In the genomic region with DNA sequence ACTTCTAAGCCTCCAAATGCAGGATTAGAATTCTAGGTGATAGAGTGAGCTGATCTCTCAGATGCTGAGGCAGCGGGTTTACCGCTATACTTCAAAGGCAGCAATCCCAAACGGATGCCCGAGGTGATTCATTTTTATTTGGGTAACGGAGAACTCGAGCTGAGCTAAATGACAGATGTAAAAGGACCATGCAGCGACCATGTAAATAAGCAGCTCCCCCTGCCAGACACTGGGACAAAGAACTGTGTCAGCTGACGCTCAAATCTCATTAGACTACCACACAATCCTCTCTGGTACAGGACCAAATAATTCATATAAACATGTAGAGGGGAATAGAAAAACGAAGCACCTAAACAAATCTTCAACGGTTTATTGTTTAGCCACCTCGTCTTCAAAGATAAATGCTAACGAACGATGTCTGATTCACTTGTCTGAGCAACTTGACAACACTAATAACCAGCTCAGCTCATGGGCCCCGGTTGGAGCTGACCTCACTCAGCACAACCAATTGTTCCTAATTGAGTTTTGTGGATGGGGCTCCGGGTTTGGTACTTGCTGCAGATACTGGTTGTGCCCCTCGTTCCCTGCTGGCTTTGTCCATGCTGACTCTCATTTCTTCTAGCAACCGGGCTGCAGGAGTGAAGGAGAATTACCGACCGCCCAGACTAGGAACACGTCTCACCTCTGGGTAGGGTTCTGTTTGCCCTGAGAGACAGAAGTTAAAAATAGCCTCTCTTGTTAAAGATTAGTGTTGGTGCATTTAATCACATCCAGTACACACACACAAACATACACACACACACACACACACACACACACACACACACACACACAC, we compare ENCODE assay signal across 10 mouse cellular contexts.
DNase-seq lines count a peak whose midpoint lies in the region; ATAC-seq and TF ChIP-seq lines count a peak whose summit lies in the region.
"Had no signal": no experiment of that assay in that cellular context is flagged by ENCODE, and none has a peak within 500 bp of the region (broad histone marks: within the 10 kb centered on the region; RNA-seq: fewer than 3 reads in every experiment).

No protein-coding gene starts in this region.

- H3K4me1 ChIP-seq in heart, embryonic 12.5 days (replicated peaks) = peaks cover 5% of the 10 kb centered on the region; the same call in 1 of the 2 replicates
- no peaks in the 10 kb centered on the region for H3K4me1 ChIP-seq in heart, adult 2 months (ENCODE audit: control insufficient read depth, insufficient read depth, low read length)
- H3K4me1 ChIP-seq in embryonic facial prominence, embryonic 10.5 days = peaks cover 15% of the 10 kb centered on the region
- H3K4me1 ChIP-seq in hindbrain, embryonic 12.5 days = peaks cover 11% of the 10 kb centered on the region; the same call in 1 of the 2 replicates
- H3K4me1 ChIP-seq in midbrain, postnatal 0 days (ENCODE audit: insufficient read depth, low read length) = no peaks in the 10 kb centered on the region
- H3K4me1 ChIP-seq: stomach, embryonic 15.5 days had no signal

- H3K9me3 ChIP-seq in heart, embryonic 12.5 days (replicated peaks) = peaks cover 6% of the 10 kb centered on the region; the same call in 1 of the 2 replicates
- no peaks in the 10 kb centered on the region for H3K9me3 ChIP-seq in embryonic facial prominence, embryonic 10.5 days
- H3K9me3 ChIP-seq in hindbrain, embryonic 12.5 days (replicated peaks) = no peaks in the 10 kb centered on the region
- H3K9me3 ChIP-seq in midbrain, postnatal 0 days (ENCODE audit: low read length) = no peaks in the 10 kb centered on the region
- H3K9me3 ChIP-seq: stomach, embryonic 15.5 days had no signal

- no peak overlapping the region for H3K9ac ChIP-seq in heart, embryonic 12.5 days
- no peak overlapping the region for H3K9ac ChIP-seq in heart, adult 2 months (ENCODE audit: low read depth, low read length)
- H3K9ac ChIP-seq in hindbrain, embryonic 12.5 days = no peak overlapping the region
- H3K9ac ChIP-seq in midbrain, postnatal 0 days (replicated peaks; ENCODE audit: low read length, poor library complexity, severe bottlenecking) = peak overlapping the region; percentile 3; the same call in 1 of the 2 replicates
- H3K9ac ChIP-seq: stomach, embryonic 15.5 days had no signal

- ATAC-seq in heart, embryonic 12.5 days (ENCODE audit: insufficient number of reproducible peaks, low FRiP score) = no peak
- peak; percentile 82 for ATAC-seq in hindbrain, embryonic 12.5 days (ENCODE audit: low FRiP score)
- ATAC-seq in midbrain, postnatal 0 days (ENCODE audit: low FRiP score) = peak; percentile 47; the same call in 1 of the 2 replicates
- ATAC-seq in inflammation-experienced regulatory T-cells, adult 6 months = no peak

- no peak for TF ChIP-seq POLR2A in heart, adult 2 months (IDR thresholded peaks at IDR 0.05; ENCODE audit: insufficient read depth, low read depth, low read length)

- no peak overlapping the region for H3K27ac ChIP-seq in heart, embryonic 12.5 days (ENCODE audit: poor library complexity, severe bottlenecking)
- no peak overlapping the region for H3K27ac ChIP-seq in heart, adult 2 months
- H3K27ac ChIP-seq in embryonic facial prominence, embryonic 10.5 days (replicated peaks) = peak overlapping the region; percentile 57
- H3K27ac ChIP-seq in hindbrain, embryonic 12.5 days = peak overlapping the region; percentile 79
- H3K27ac ChIP-seq in midbrain, postnatal 0 days (ENCODE audit: low read depth, low read length) = peak overlapping the region; percentile 27; the same call in 1 of the 2 replicates
- H3K27ac ChIP-seq: stomach, embryonic 15.5 days had no signal

- WGBS in heart, embryonic 12.5 days = 58% methylated on average over 20 of the region's 20 CpGs
- 66% methylated on average over 20 of the region's 20 CpGs for WGBS in heart, adult 2 months
- 60% methylated on average over 20 of the region's 20 CpGs for WGBS in embryonic facial prominence, embryonic 10.5 days
- WGBS in hindbrain, embryonic 12.5 days = 34% methylated on average over 20 of the region's 20 CpGs
- 12% methylated on average over 20 of the region's 20 CpGs for WGBS in midbrain, postnatal 0 days

- H3K27me3 ChIP-seq in heart, embryonic 12.5 days (replicated peaks) = no peaks in the 10 kb centered on the region
- no peaks in the 10 kb centered on the region for H3K27me3 ChIP-seq in heart, adult 2 months (ENCODE audit: control insufficient read depth, insufficient read depth, low read length)
- no peaks in the 10 kb centered on the region for H3K27me3 ChIP-seq in embryonic facial prominence, embryonic 10.5 days (replicated peaks; ENCODE audit: low read depth, poor library complexity, severe bottlenecking)
- no peaks in the 10 kb centered on the region for H3K27me3 ChIP-seq in hindbrain, embryonic 12.5 days
- H3K27me3 ChIP-seq in midbrain, postnatal 0 days (ENCODE audit: insufficient read depth, low read length) = no peaks in the 10 kb centered on the region
- H3K27me3 ChIP-seq: stomach, embryonic 15.5 days had no signal

- H3K36me3 ChIP-seq in heart, embryonic 12.5 days = no peaks in the 10 kb centered on the region
- no peaks in the 10 kb centered on the region for H3K36me3 ChIP-seq in heart, adult 2 months (ENCODE audit: control insufficient read depth, insufficient read depth, low read length)
- H3K36me3 ChIP-seq in embryonic facial prominence, embryonic 10.5 days (replicated peaks) = no peaks in the 10 kb centered on the region
- no peaks in the 10 kb centered on the region for H3K36me3 ChIP-seq in hindbrain, embryonic 12.5 days
- no peaks in the 10 kb centered on the region for H3K36me3 ChIP-seq in midbrain, postnatal 0 days (ENCODE audit: insufficient read depth, low read length)
- H3K36me3 ChIP-seq: stomach, embryonic 15.5 days had no signal

- no peak for DNase-seq in heart, adult 2 months
- no peak for DNase-seq in embryonic facial prominence, embryonic 10.5 days (ENCODE audit: low spot score)
- peak; percentile 45 for DNase-seq in midbrain, postnatal 0 days (ENCODE audit: low spot score)
- no peak for DNase-seq in layer of hippocampus, adult 9-10 months (ENCODE audit: low spot score)
- DNase-seq in kidney, postnatal 10 days = no peak
- DNase-seq: gastrocnemius, postnatal 10 days had no signal

- TF ChIP-seq CTCF in heart, adult 2 months (IDR thresholded peaks at IDR 0.05) = no peak
- TF ChIP-seq CTCF in midbrain, postnatal 0 days (IDR thresholded peaks at IDR 0.05) = no peak

- H3K79me2 ChIP-seq in heart, adult 2 months (replicated peaks; ENCODE audit: control insufficient read depth, insufficient read depth, low read length) = no peaks in the 10 kb centered on the region

- H3K4me3 ChIP-seq in heart, embryonic 12.5 days = no peak overlapping the region
- H3K4me3 ChIP-seq in heart, adult 2 months = no peak overlapping the region
- no peak overlapping the region for H3K4me3 ChIP-seq in embryonic facial prominence, embryonic 10.5 days
- H3K4me3 ChIP-seq in hindbrain, embryonic 12.5 days = no peak overlapping the region
- H3K4me3 ChIP-seq in midbrain, postnatal 0 days (ENCODE audit: low read depth, low read length) = peak overlapping the region; percentile 0; the same call in 1 of the 2 replicates
- H3K4me3 ChIP-seq: stomach, embryonic 15.5 days had no signal

- no peak for TF ChIP-seq EP300 in heart, adult 2 months (IDR thresholded peaks at IDR 0.05; ENCODE audit: insufficient read depth, low read depth, low read length)

- intact Hi-C loops in heart, adult 2 months (cut with DNase I) = no loop called here

- H3K4me2 ChIP-seq in heart, embryonic 12.5 days = peak overlapping the region; percentile 34; the same call in 1 of the 2 replicates
- H3K4me2 ChIP-seq in hindbrain, embryonic 12.5 days (replicated peaks) = peak overlapping the region; percentile 21; the same call in 1 of the 2 replicates
- peak overlapping the region; percentile 39 for H3K4me2 ChIP-seq in midbrain, postnatal 0 days (ENCODE audit: low read depth, low read length, poor library complexity, severe bottlenecking)
- H3K4me2 ChIP-seq: stomach, embryonic 15.5 days had no signal

Comparison
In these comparisons a context has a peak if more than half of its experiments do, and no peak if none do; other contexts are left out.
1. ATAC-seq: peak in hindbrain, embryonic 12.5 days (single experiment) and midbrain, postnatal 0 days (single experiment); none in heart, embryonic 12.5 days (single experiment) and inflammation-experienced regulatory T-cells, adult 6 months (single experiment).
2. H3K27ac ChIP-seq: peak in embryonic facial prominence, embryonic 10.5 days (single experiment), hindbrain, embryonic 12.5 days (single experiment) and midbrain, postnatal 0 days (single experiment); none in heart, embryonic 12.5 days (single experiment) and heart, adult 2 months (single experiment).
3. Peak in every context shown above with its lines, with median percentiles within 50 percentile points of each other: H3K4me2 ChIP-seq.